Mouse (Mus musculus) heart, embryonic 13.5 days (tissue): ENCODE results near the gene Mettl16. TPM values are rescaled to one million over a fixed set of nuclear protein-coding genes. Genes with fewer than 3 reads are reported as not detected.
A peak's percentile ranks its signal among the peaks of the same experiment; 100 is the strongest.

ENCODE experiments used
- ATAC-seq: fragments of 200-750 bp; cut with Nextera tagmentation; 2 replicates; pipeline ENCODE4 v1.8.0; 2017; ENCODE audit warnings: moderate TSS enrichment; ENCODE audit not compliant: insufficient number of reproducible peaks, low FRiP score, low TSS enrichment; ENCODE audit errors: extremely low read depth
- H3K27ac ChIP-seq: fragments of 300-500 bp; sonication (generic); replicated peaks from 2 replicates; pipeline ENCODE4 v1.5.1; 2015; ENCODE audit warnings: moderate library complexity, mild to moderate bottlenecking, inconsistent platforms
- H3K27me3 ChIP-seq: fragments of 300-500 bp; sonication (generic); replicated peaks from 2 replicates; pipeline ENCODE4 v1.6.1; 2015; ENCODE audit warnings: mild to moderate bottlenecking, inconsistent platforms
- H3K36me3 ChIP-seq: fragments of 300-500 bp; sonication (generic); 2 replicates; pipeline ENCODE4 v1.6.1; 2015; ENCODE audit warnings: mild to moderate bottlenecking, inconsistent platforms
- H3K4me1 ChIP-seq: fragments of 300-500 bp; sonication (generic); 2 replicates; pipeline ENCODE4 v1.6.1; 2015; ENCODE audit warnings: inconsistent platforms
- H3K4me2 ChIP-seq: fragments of 300-500 bp; sonication (generic); 2 replicates; pipeline ENCODE4 v1.6.1; 2015; ENCODE audit warnings: inconsistent platforms, mild to moderate bottlenecking, moderate library complexity
- H3K4me3 ChIP-seq: fragments of 300-500 bp; sonication (generic); 2 replicates; pipeline ENCODE4 v1.5.1; 2015; ENCODE audit warnings: moderate library complexity, mild to moderate bottlenecking, inconsistent platforms
- H3K9ac ChIP-seq: fragments of 300-500 bp; sonication (generic); 2 replicates; pipeline ENCODE4 v1.6.1; 2015; ENCODE audit warnings: inconsistent platforms, mild to moderate bottlenecking, moderate library complexity
- H3K9me3 ChIP-seq: fragments of 300-500 bp; sonication (generic); 2 replicates; pipeline ENCODE4 v1.6.1; 2016; ENCODE audit warnings: inconsistent platforms
- WGBS: fragments of 180-500 bp; shearing (Covaris S2); methylation state at CpG from one replicate; pipeline ENCODE4 v1.1.7; 2015; ENCODE audit warnings: mixed read lengths; 5-methylcytosine and 5-hydroxymethylcytosine counted together
- polyA plus RNA-seq: library from polyadenylated mRNA; unstranded; fragments of >200 nt; fragmentation: Nextera tagmentation; extraction: Ambion mirVana; gene quantifications from 2 replicates; pipeline ENCODE4 v1.2.1, GENCODE M21; 2015

Gene Mettl16
- 29.2 and 32.8 TPM in 2 replicates for polyA plus RNA-seq

DNA sequence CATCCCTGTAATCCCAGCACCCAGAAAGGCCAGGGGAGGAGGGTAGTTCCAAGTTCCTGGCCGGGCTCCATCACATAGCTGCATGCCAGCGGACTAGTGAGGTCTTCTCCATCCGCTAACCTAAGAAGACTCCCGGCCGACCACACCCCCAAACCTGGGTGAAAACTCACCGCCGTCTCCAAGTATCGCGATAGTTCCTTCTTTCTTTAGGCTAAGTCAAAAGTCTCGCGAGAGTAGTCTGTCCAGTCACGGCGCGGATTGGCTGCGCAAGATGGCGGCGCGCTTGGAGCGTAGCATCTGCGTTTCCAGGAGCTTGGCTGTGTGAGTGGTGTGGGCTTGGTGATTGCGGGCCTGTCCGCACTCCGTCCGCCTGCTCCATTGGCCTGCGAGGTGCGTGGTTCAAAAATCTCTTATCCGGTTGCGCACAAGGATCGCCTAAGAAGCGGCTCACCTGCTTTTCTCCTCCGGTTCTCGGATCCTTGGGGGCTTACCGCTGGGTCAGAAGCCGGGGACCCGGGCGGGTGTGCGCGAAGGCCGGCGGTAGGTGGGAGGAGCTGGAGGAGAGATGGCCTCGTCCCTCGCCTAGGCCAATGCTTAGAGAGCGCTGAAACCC, at the start of gene Mettl16:
Gene Mettl16 (plus strand): TSS at position 236 of the 613 bp plus-strand sequence.
- whole genome bisulfite sequencing, result under 1% methylated on average over 43 of the region's 43 CpGs
- H3K27me3 ChIP-seq, result no peaks in the 10 kb centered on the region
- ATAC-seq, result peak; percentile 80

DNA sequence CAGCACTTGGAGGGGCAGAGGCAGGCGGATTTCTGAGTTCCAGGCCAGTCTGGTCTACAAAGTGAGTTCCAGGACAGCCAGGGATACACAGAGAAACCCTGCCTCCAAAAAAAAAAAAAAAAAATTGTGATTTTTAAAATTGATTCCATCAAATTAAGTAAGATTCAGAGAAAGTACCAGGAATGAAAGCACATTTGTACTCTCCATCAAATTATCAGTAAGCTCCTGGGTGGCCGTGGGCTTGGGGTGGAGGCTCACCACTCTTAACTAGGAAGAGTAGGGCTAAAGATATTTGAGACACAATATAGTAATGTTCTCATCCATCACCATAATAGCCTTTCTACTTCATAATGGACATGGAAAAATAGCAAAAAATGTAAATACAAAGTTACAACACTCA, 49.5 kb upstream of the Mettl16 start:
- 22% methylated on average over 2 of the region's 2 CpGs for WGBS
- peak overlapping the region; percentile 49 for H3K4me2 ChIP-seq
- no peaks in the 10 kb centered on the region for H3K9me3 ChIP-seq
- H3K27me3 ChIP-seq, result no peaks in the 10 kb centered on the region
- H3K9ac ChIP-seq, result peak overlapping the region; percentile 56; the same call in 1 of the 2 replicates
- no peaks in the 10 kb centered on the region for H3K36me3 ChIP-seq
- ATAC-seq, result no peak
- peaks cover 52% of the 10 kb centered on the region for H3K4me1 ChIP-seq
- peak overlapping the region; percentile 43 for H3K27ac ChIP-seq
- H3K4me3 ChIP-seq, result peak overlapping the region; percentile 22

More for the DNA sequence above, at the start of gene Mettl16:
- Histone ChIP-seq H3K9ac (peak within 1 kb of the TSS; percentile 87), H3K4me3 (peak within 1 kb of the TSS; percentile 81), H3K4me1 (peaks cover 26% of the 10 kb centered on the region), H3K36me3 (peaks cover 28% of the 10 kb centered on the region), H3K27ac (peak within 1 kb of the TSS; percentile 93), H3K4me2 (peak within 1 kb of the TSS; percentile 82), H3K9me3 (no peaks in the 10 kb centered on the region)

DNA sequence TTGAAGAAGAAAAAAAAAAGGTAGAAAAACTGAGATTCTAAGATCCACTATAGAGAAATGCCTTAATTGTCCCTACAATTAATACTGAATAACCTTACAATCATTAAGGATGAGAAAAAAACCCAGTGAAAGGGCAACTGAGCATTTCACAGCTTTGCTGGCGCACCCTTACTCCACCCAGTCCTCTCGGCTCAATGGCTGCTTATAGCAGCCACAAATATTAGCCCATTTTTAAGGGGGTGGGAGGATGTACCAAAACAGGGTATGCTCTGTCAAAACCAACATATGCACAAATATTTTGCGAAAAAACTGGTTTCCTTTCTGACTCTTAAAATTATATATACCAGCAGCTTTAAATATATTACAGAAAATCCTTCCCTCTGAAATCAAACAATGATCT, 48.7 kb upstream of the Mettl16 start:
- Histone ChIP-seq H3K27me3 (no peaks in the 10 kb centered on the region), H3K4me2 (peak overlapping the region; percentile 92), H3K9ac (peak overlapping the region; percentile 78), H3K9me3 (no peaks in the 10 kb centered on the region), H3K4me1 (peaks cover 46% of the 10 kb centered on the region), H3K27ac (no peak overlapping the region), H3K4me3 (peak overlapping the region; percentile 88), H3K36me3 (no peaks in the 10 kb centered on the region)
- 30% methylated on average over 3 of the region's 3 CpGs for WGBS
- ATAC-seq, result no peak

DNA sequence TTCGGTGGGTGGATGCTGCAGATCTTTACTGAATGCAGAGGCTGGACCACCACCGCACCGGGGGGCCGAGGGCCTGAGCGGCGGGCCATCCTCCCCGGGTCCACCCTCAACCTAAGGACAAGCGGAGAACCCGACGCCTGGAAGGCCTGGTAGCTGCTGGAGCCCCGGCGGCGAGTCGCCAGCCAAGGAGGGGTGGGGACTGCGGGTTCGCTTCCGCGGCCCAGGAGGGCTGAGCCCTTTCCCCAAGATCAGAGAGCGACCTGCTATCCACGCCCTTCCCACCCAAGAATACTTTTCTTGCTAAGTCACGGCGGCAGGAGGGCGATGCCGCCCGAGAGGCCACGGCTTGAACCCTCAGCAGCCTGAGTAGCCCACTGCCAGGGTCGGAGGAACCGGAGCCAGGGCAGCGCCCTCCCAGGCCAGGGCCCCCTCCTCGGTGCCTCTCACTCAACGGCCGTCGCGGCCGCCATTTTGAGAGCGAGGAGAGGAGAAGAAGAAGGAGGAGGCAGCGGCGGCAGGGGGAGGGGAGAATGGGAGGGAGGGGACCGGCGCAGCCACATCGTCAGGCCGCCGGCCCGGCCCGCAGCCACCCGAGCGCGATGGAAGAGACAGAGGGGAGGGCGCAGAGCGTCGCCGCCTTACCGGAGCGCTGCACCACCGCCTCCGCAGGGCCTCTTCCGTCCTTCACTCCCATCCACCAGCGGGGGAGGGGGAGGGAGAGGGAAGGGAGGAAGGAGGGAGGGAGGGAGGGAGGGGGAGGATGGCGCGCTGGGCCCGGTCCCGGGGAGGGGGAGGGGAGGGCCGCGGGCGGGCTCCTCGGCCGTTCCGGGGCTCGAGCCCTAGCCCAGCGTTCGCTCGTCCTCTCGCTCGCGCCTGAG, 47.0 kb upstream of the Mettl16 start:
- Histone ChIP-seq H3K27me3 (no peaks in the 10 kb centered on the region), H3K4me1 (peaks cover 39% of the 10 kb centered on the region), H3K27ac (peak overlapping the region; percentile 99), H3K36me3 (no peaks in the 10 kb centered on the region), H3K4me2 (peak overlapping the region; percentile 92), H3K4me3 (peak overlapping the region; percentile 88), H3K9ac (peak overlapping the region; percentile 92), H3K9me3 (no peaks in the 10 kb centered on the region)
- peak; percentile 75 for ATAC-seq
- WGBS, result under 1% methylated on average over 50 of the region's 75 CpGs

DNA sequence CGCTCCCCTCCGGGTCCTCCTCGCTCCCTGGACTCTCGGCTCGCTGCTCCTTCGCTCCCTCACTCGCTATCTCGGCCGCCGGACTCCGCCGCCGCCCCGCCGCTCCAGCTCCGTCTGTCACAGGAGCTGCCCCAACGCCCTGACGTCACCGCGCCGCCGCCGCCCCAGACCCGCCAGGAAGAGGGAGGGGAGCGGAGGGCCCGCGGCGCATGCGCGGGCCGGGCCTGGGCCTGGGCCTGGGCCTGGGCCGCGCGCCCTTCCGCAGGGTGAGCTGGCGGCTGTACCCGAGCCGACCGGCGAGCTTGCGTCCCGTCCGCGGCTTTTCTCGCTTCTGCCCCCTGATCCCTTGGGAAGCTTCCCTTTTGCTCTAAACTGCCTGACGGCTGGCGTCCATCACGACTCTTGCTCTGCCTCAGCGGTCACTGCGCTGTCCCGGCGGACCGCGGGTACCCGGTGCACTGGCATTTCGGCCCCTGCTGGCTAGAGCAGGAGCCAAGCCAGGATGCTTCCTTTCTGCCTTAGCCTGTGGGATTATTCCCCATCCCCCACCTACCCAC, 46.3 kb upstream of the Mettl16 start, which contains the start of gene Pafah1b1:
Gene Pafah1b1 (minus strand): TSS at position 436 of the 557 bp plus-strand sequence.
- H3K9me3 ChIP-seq, result no peaks in the 10 kb centered on the region
- peak; percentile 94 for ATAC-seq

DNA sequence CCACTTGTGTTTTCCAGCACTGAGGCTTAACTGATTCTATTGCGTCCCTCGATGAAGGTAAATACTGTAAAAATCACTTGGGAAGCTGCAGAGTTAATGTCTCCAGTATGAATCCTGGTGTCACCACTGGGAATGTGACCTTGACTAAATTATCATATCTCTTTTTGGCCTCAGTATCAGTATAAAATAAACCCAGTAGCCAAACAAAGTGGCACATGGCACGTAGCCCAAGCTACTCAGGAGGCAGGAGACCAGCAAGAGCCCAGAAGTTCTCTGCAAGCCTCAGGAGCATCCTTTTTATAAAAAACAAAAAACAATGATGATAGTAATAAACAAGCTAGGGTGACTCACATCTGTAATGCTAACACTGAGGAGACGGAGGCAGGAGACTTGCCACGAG, 45.4 kb upstream of the Mettl16 start:
- H3K27ac ChIP-seq, result peak overlapping the region; percentile 99
- H3K4me2 ChIP-seq, result peak overlapping the region; percentile 76
- 41% methylated on average over 5 of the region's 5 CpGs for WGBS
- H3K4me3 ChIP-seq, result peak overlapping the region; percentile 88
- H3K36me3 ChIP-seq, result no peaks in the 10 kb centered on the region
- no peaks in the 10 kb centered on the region for H3K27me3 ChIP-seq
- H3K9me3 ChIP-seq, result no peaks in the 10 kb centered on the region
- no peak for ATAC-seq
- H3K4me1 ChIP-seq, result peaks cover 29% of the 10 kb centered on the region
- H3K9ac ChIP-seq, result peak overlapping the region; percentile 92

More for the DNA sequence above, 46.3 kb upstream of the Mettl16 start, which contains the start of gene Pafah1b1:
- peak within 1 kb of the TSS; percentile 92 for H3K9ac ChIP-seq
- WGBS, result under 1% methylated on average over 49 of the region's 56 CpGs
- H3K4me1 ChIP-seq, result peaks cover 35% of the 10 kb centered on the region
- H3K27me3 ChIP-seq, result no peaks in the 10 kb centered on the region
- H3K4me3 ChIP-seq, result peak within 1 kb of the TSS; percentile 88
- H3K36me3 ChIP-seq, result no peaks in the 10 kb centered on the region
- H3K4me2 ChIP-seq, result peak within 1 kb of the TSS; percentile 92
- peak within 1 kb of the TSS; percentile 99 for H3K27ac ChIP-seq

DNA sequence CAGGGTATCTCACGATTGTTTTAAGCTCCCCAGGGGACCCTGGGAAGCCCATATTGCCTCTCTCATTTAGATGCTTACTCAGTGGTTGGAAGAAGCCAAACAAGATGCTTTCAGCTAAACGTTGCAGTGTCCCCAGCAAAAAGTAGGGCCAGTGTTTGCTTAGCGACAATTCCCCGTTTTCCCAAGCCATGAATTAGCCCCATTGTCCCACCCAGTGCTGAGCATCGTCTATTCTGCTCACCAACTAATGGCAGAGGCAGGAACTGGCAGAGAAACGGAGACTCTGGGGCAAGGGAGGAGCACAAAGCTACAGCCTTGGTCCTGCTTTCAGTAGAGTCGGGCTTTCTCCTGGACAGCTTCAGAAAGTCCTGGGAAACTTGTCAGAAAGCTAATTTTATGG, 35.7 kb upstream of the Mettl16 start:
- H3K27me3 ChIP-seq, result no peaks in the 10 kb centered on the region
- no peaks in the 10 kb centered on the region for H3K36me3 ChIP-seq
- H3K9ac ChIP-seq, result no peak overlapping the region
- H3K9me3 ChIP-seq, result no peaks in the 10 kb centered on the region; the same call in 1 of the 2 replicates
- H3K4me1 ChIP-seq, result no peaks in the 10 kb centered on the region
- ATAC-seq, result no peak
- H3K27ac ChIP-seq, result no peak overlapping the region
- WGBS, result 33% methylated on average over 7 of the region's 7 CpGs
- H3K4me2 ChIP-seq, result no peak overlapping the region
- H3K4me3 ChIP-seq, result no peak overlapping the region

DNA sequence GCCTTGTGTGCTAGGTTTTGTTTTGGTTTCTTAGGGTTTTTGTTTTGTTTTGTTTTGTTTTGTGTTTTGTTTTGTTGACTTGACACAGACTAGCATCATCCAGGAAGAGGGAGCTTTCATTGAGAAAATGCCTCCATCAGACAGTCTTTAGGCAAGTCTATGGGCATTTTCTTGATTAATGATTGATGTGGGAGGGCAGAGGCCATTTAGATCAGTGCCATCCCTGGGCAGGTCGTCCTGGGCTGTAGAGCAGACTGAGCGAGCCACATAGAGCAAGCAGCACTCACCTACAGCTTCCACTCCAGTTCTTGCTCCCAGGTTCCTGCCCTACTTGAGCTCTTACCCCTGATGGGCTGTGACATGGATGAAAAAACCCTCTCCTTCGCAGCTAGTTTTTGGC, 32.8 kb upstream of the Mettl16 start:
- H3K4me1 ChIP-seq, result no peaks in the 10 kb centered on the region
- H3K4me2 ChIP-seq, result no peak overlapping the region
- ATAC-seq, result no peak
- WGBS, result 56% methylated on average over 3 of the region's 3 CpGs
- H3K9ac ChIP-seq, result no peak overlapping the region
- no peak overlapping the region for H3K27ac ChIP-seq
- no peaks in the 10 kb centered on the region for H3K27me3 ChIP-seq
- H3K36me3 ChIP-seq, result no peaks in the 10 kb centered on the region
- H3K4me3 ChIP-seq, result no peak overlapping the region
- no peaks in the 10 kb centered on the region; the same call in 1 of the 2 replicates for H3K9me3 ChIP-seq

DNA sequence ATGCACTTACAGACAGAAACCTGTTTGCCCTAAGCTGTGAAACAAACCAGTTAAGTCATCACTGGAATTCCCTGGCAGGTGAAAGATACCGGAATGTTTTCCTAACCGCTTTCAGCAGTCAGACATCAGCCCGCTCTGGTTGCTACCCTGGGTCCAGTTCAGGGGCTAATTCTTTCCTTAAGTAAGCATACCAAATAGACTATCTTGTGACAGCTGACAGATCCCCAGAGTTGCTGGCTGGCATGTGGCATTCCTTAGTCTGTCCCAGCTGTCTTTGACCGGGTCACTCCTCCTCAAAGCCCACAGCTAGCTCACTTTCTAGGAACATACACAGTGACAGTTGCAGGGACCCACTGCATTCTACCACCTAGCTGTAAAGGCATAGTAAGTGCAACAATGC, 22.6 kb upstream of the Mettl16 start:
- ATAC-seq, result peak; percentile 42; the same call in 1 of the 2 replicates
- H3K9me3 ChIP-seq, result no peaks in the 10 kb centered on the region
- H3K27me3 ChIP-seq, result no peaks in the 10 kb centered on the region
- H3K27ac ChIP-seq, result peak overlapping the region; percentile 89
- no peak overlapping the region for H3K4me3 ChIP-seq
- H3K36me3 ChIP-seq, result no peaks in the 10 kb centered on the region
- peak overlapping the region; percentile 26 for H3K4me2 ChIP-seq
- 13% methylated on average over 4 of the region's 4 CpGs for WGBS
- peaks cover 27% of the 10 kb centered on the region for H3K4me1 ChIP-seq
- H3K9ac ChIP-seq, result no peak overlapping the region

DNA sequence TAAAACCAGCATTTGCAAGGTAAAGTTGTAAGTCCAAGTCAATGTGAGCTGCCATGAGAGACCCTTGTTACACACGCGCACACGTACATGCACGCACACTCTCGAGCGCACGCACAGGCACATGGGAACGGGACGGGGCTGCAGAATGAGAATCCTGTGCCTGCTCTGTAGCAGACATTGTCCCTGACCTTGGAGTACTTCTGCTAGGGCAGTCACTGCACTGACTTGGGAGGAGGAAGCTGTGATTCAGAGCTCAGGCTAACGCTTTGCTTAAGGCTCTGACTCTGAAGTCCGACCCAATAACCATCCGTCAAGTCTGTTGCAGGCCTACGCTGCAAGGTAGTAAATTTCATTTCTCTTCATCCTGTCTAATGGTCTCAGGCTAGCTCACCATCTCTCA, 21.4 kb upstream of the Mettl16 start:
- H3K9me3 ChIP-seq, result no peaks in the 10 kb centered on the region
- no peak for ATAC-seq
- no peak overlapping the region for H3K4me3 ChIP-seq
- no peaks in the 10 kb centered on the region for H3K36me3 ChIP-seq
- peak overlapping the region; percentile 6; the same call in 1 of the 2 replicates for H3K9ac ChIP-seq
- peaks cover 27% of the 10 kb centered on the region for H3K4me1 ChIP-seq
- no peak overlapping the region for H3K4me2 ChIP-seq
- WGBS, result 80% methylated on average over 13 of the region's 13 CpGs
- peak overlapping the region; percentile 89 for H3K27ac ChIP-seq
- no peaks in the 10 kb centered on the region for H3K27me3 ChIP-seq
